Mouse (Mus musculus): ENCODE results near the gene Nell1. TPM values are rescaled to one million over a fixed set of nuclear protein-coding genes. Genes with fewer than 3 reads are reported as not detected.

Gene Nell1
- polyA plus RNA-seq, 1 experiment: 0.22 TPM

GRCm38 (mm10) chr7:50374876-50375275 lies 400.2 kb downstream of the Nell1 start:
- no peak overlapping the region for H3K4me3 ChIP-seq (ENCODE audit: control insufficient read depth, low read depth, low read length)
- no peaks in the 10 kb centered on the region for H3K36me3 ChIP-seq (ENCODE audit: control insufficient read depth, insufficient read depth, low read length)
- H3K27ac ChIP-seq (ENCODE audit: control insufficient read depth, insufficient read depth, low read depth, low read length): no peak overlapping the region
- TF ChIP-seq POLR2A (IDR thresholded peaks at IDR 0.05; ENCODE audit: control insufficient read depth, low read depth, low read length) (no peak), CTCF (IDR thresholded peaks at IDR 0.05; ENCODE audit: control insufficient read depth, insufficient read depth, insufficient replicate concordance, low read depth, low read length) (no peak)
- no peaks in the 10 kb centered on the region for H3K27me3 ChIP-seq (ENCODE audit: control insufficient read depth, insufficient read depth, low read length)
- no peaks in the 10 kb centered on the region for H3K4me1 ChIP-seq (ENCODE audit: control insufficient read depth, insufficient read depth, low read length)

GRCm38 (mm10) chr7:50410421-50410820 lies 435.8 kb downstream of the Nell1 start:
- H3K27me3 ChIP-seq (ENCODE audit: control insufficient read depth, insufficient read depth, low read length): no peaks in the 10 kb centered on the region
- TF ChIP-seq CTCF (IDR thresholded peaks at IDR 0.05; ENCODE audit: control insufficient read depth, insufficient read depth, insufficient replicate concordance, low read depth, low read length) (no peak), POLR2A (IDR thresholded peaks at IDR 0.05; ENCODE audit: control insufficient read depth, low read depth, low read length) (no peak)
- no peak overlapping the region for H3K27ac ChIP-seq (ENCODE audit: control insufficient read depth, insufficient read depth, low read depth, low read length)
- H3K36me3 ChIP-seq (ENCODE audit: control insufficient read depth, insufficient read depth, low read length): no peaks in the 10 kb centered on the region
- no peaks in the 10 kb centered on the region for H3K4me1 ChIP-seq (ENCODE audit: control insufficient read depth, insufficient read depth, low read length)
- H3K4me3 ChIP-seq (ENCODE audit: control insufficient read depth, low read depth, low read length): no peak overlapping the region

- H3K4me1 ChIP-seq (ENCODE audit: control insufficient read depth, insufficient read depth, low read length): no peaks in the 10 kb centered on the region
- H3K4me3 ChIP-seq (ENCODE audit: control insufficient read depth, low read depth, low read length): no peak overlapping the region
- H3K36me3 ChIP-seq (ENCODE audit: control insufficient read depth, insufficient read depth, low read length): no peaks in the 10 kb centered on the region
- TF ChIP-seq POLR2A (IDR thresholded peaks at IDR 0.05; ENCODE audit: control insufficient read depth, low read depth, low read length) (no peak), CTCF (IDR thresholded peaks at IDR 0.05; ENCODE audit: control insufficient read depth, insufficient read depth, insufficient replicate concordance, low read depth, low read length) (no peak)
- H3K27me3 ChIP-seq (ENCODE audit: control insufficient read depth, insufficient read depth, low read length): no peaks in the 10 kb centered on the region
- H3K27ac ChIP-seq (ENCODE audit: control insufficient read depth, insufficient read depth, low read depth, low read length): no peak overlapping the region
Observed at GRCm38 (mm10) chr7:50419976-50420375, 445.3 kb downstream of the Nell1 start.

- Histone ChIP-seq H3K4me1 (ENCODE audit: control insufficient read depth, insufficient read depth, low read length) (no peaks in the 10 kb centered on the region), H3K27me3 (ENCODE audit: control insufficient read depth, insufficient read depth, low read length) (no peaks in the 10 kb centered on the region), H3K27ac (ENCODE audit: control insufficient read depth, insufficient read depth, low read depth, low read length) (no peak overlapping the region), H3K4me3 (ENCODE audit: control insufficient read depth, low read depth, low read length) (no peak overlapping the region), H3K36me3 (ENCODE audit: control insufficient read depth, insufficient read depth, low read length) (no peaks in the 10 kb centered on the region)
- TF ChIP-seq POLR2A (IDR thresholded peaks at IDR 0.05; ENCODE audit: control insufficient read depth, low read depth, low read length) (no peak), CTCF (IDR thresholded peaks at IDR 0.05; ENCODE audit: control insufficient read depth, insufficient read depth, insufficient replicate concordance, low read depth, low read length) (no peak)
Observed at GRCm38 (mm10) chr7:50422422-50423195, 447.9 kb downstream of the Nell1 start.

GRCm38 (mm10) chr7:50429725-50430124 lies 455.1 kb downstream of the Nell1 start:
- TF ChIP-seq CTCF (IDR thresholded peaks at IDR 0.05; ENCODE audit: control insufficient read depth, insufficient read depth, insufficient replicate concordance, low read depth, low read length) (no peak), POLR2A (IDR thresholded peaks at IDR 0.05; ENCODE audit: control insufficient read depth, low read depth, low read length) (no peak)
- H3K4me1 ChIP-seq (ENCODE audit: control insufficient read depth, insufficient read depth, low read length): no peaks in the 10 kb centered on the region
- no peaks in the 10 kb centered on the region for H3K27me3 ChIP-seq (ENCODE audit: control insufficient read depth, insufficient read depth, low read length)
- H3K36me3 ChIP-seq (ENCODE audit: control insufficient read depth, insufficient read depth, low read length): no peaks in the 10 kb centered on the region
- no peak overlapping the region for H3K4me3 ChIP-seq (ENCODE audit: control insufficient read depth, low read depth, low read length)
- H3K27ac ChIP-seq (ENCODE audit: control insufficient read depth, insufficient read depth, low read depth, low read length): no peak overlapping the region

GRCm38 (mm10) chr7:50441237-50441636 lies 466.6 kb downstream of the Nell1 start:
- Histone ChIP-seq H3K27ac (ENCODE audit: control insufficient read depth, insufficient read depth, low read depth, low read length) (no peak overlapping the region), H3K27me3 (ENCODE audit: control insufficient read depth, insufficient read depth, low read length) (no peaks in the 10 kb centered on the region), H3K36me3 (ENCODE audit: control insufficient read depth, insufficient read depth, low read length) (no peaks in the 10 kb centered on the region), H3K4me3 (ENCODE audit: control insufficient read depth, low read depth, low read length) (no peak overlapping the region), H3K4me1 (ENCODE audit: control insufficient read depth, insufficient read depth, low read length) (no peaks in the 10 kb centered on the region)
- TF ChIP-seq POLR2A (IDR thresholded peaks at IDR 0.05; ENCODE audit: control insufficient read depth, low read depth, low read length) (no peak), CTCF (IDR thresholded peaks at IDR 0.05; ENCODE audit: control insufficient read depth, insufficient read depth, insufficient replicate concordance, low read depth, low read length) (no peak)

GRCm38 (mm10) chr7:50447316-50447715 lies 472.7 kb downstream of the Nell1 start:
- no peak overlapping the region for H3K4me3 ChIP-seq (ENCODE audit: control insufficient read depth, low read depth, low read length)
- no peaks in the 10 kb centered on the region for H3K4me1 ChIP-seq (ENCODE audit: control insufficient read depth, insufficient read depth, low read length)
- no peaks in the 10 kb centered on the region for H3K27me3 ChIP-seq (ENCODE audit: control insufficient read depth, insufficient read depth, low read length)
- no peaks in the 10 kb centered on the region for H3K36me3 ChIP-seq (ENCODE audit: control insufficient read depth, insufficient read depth, low read length)
- TF ChIP-seq POLR2A (IDR thresholded peaks at IDR 0.05; ENCODE audit: control insufficient read depth, low read depth, low read length): no peak
- no peak for TF ChIP-seq CTCF (IDR thresholded peaks at IDR 0.05; ENCODE audit: control insufficient read depth, insufficient read depth, insufficient replicate concordance, low read depth, low read length)
- H3K27ac ChIP-seq (ENCODE audit: control insufficient read depth, insufficient read depth, low read depth, low read length): no peak overlapping the region

Data from testis, adult 2 months (tissue).